Mouse (Mus musculus) ES-E14 (cell line): ENCODE measurements around the gene Pacrg. TPM values are rescaled to one million over a fixed set of nuclear protein-coding genes. Genes with fewer than 3 reads are reported as not detected.

Source experiments
- DNase-seq: peaks from one replicate; pipeline ENCODE4 v3.0.0-alpha.2; 2013; ENCODE audit warnings: low read depth, low spot score
- H3K27ac ChIP-seq: 2 replicates; pipeline ENCODE4 v1.5.1; 2012; ENCODE audit warnings: low read depth, mild to moderate bottlenecking, low read length, moderate library complexity, mixed read lengths; ENCODE audit not compliant: poor library complexity, insufficient read depth, severe bottlenecking
- H3K36me3 ChIP-seq: 2 replicates; pipeline ENCODE4 v1.6.1; 2012; ENCODE audit warnings: mild to moderate bottlenecking, low read length, moderate library complexity, mixed read lengths; ENCODE audit not compliant: control insufficient read depth, poor library complexity, insufficient read depth, severe bottlenecking
- H3K4me1 ChIP-seq, 2 experiments: fragments of 150-350 bp in 1 of 2; sonication (generic) in 1 of 2; 2 replicates each; pipeline ENCODE4 v1.6.1; 2012; ENCODE audit warnings: low read length in 2 of 2, mild to moderate bottlenecking in 1 of 2, mixed read lengths in 1 of 2; ENCODE audit not compliant: control insufficient read depth in 2 of 2, insufficient read depth in 2 of 2, poor library complexity in 1 of 2
- H3K4me3 ChIP-seq, 2 experiments: fragments of 150-350 bp in 1 of 2; sonication (generic) in 1 of 2; 2 replicates each; pipeline ENCODE4 v1.5.1; 2012; ENCODE audit warnings: low read length in 2 of 2, low read depth in 1 of 2, mild to moderate bottlenecking in 1 of 2, mixed read lengths in 1 of 2; ENCODE audit not compliant: insufficient read depth in 1 of 2, poor library complexity in 1 of 2, severe bottlenecking in 1 of 2
- H3K9ac ChIP-seq: 2 replicates; pipeline ENCODE4 v1.6.1; 2012; ENCODE audit warnings: low read depth, mild to moderate bottlenecking, low read length, mixed read lengths; ENCODE audit not compliant: poor library complexity, insufficient read depth, severe bottlenecking
- H3K9me3 ChIP-seq: fragments of 150-350 bp; sonication (generic); 2 replicates; pipeline ENCODE4 v1.6.1; 2012; ENCODE audit warnings: low read depth, mild to moderate bottlenecking, low read length; ENCODE audit not compliant: control insufficient read depth, insufficient read depth
- CHD2 ChIP-seq: IDR thresholded peaks from 2 replicates; pipeline ENCODE4 v1.6.1; 2014; ENCODE audit warnings: mild to moderate bottlenecking, low read depth, low read length, inconsistent platforms
- HCFC1 ChIP-seq: IDR thresholded peaks from 2 replicates; pipeline ENCODE4 v1.6.1; 2012; ENCODE audit warnings: low read length, inconsistent platforms, borderline replicate concordance; ENCODE audit not compliant: insufficient read depth
- MAFK ChIP-seq: IDR thresholded peaks from 2 replicates; pipeline ENCODE4 v1.6.1; 2014; ENCODE audit warnings: mild to moderate bottlenecking, low read depth, low read length, inconsistent platforms; ENCODE audit not compliant: insufficient read depth
- ZC3H11A ChIP-seq: IDR thresholded peaks from 2 replicates; pipeline ENCODE4 v1.6.1; 2012; ENCODE audit warnings: low read depth, mild to moderate bottlenecking, inconsistent platforms, low read length, borderline replicate concordance
- ZNF384 ChIP-seq: IDR thresholded peaks from 2 replicates; pipeline ENCODE4 v1.6.1; 2012; ENCODE audit warnings: low read depth, low read length, inconsistent platforms
- in situ Hi-C, 2 experiments: fragments of 600-800 bp; cut with MboI; formaldehyde crosslinking; loops; one replicate each; pipeline ENCODE4 v1.15.1; 2025; ENCODE audit warnings: low sequenced_read_pairs in 2 of 2, inconsistent platforms in 1 of 2; ENCODE audit not compliant: unreplicated experiment in 2 of 2
- total RNA-seq: library from RNA; depleted of rRNA; stranded (reverse); fragments of 300-350 nt; gene quantifications from 2 replicates; pipeline ENCODE4 v1.2.3, GENCODE M21; 2012

Gene Pacrg
- total RNA-seq, 1 experiment, result 0.27 TPM

DNA sequence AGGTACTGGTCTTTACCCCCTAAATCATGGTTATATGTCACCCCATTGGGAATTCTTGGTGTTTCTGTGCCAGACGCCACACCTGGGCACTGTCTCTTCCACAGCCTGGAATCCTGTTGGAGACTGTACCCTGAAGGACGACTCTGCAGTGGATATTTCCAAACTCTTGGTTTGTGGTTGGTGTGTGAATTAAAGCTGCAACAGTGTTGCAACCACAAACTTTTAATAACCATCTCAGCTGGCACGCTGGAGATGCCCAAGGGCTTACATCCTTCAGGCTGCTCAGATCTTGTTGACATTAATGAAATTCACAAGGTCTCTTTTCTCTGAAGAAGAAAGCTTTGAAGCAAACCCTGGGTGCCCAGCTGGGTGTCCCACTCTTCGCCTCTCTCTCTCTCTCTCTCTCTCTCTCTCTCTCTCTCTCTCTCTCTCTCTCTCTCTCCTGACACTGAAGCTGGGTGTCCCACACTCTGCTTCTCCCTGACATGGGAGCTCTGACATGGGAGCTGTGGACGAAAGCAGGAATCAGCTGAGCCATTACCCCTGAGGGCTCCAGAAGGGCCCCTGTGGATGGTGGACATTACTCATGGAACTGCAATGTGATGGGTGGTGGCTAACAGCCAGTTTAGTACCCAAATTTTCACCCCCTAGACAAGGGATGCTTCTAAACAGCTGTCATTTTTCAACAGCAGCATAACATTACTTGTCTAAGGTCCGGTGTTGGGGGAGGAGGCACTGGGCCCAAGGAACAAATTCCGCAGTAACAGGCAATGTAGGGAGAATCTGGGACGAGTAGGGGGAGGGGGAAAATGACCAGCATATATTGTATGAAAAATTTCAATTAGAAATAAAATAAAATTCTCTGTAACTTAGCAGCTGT lies 429.3 kb downstream of the Pacrg start:
- no peak overlapping the region for H3K4me3 ChIP-seq
- TF ChIP-seq HCFC1 (no peak), MAFK (no peak), CHD2 (no peak), ZNF384 (no peak), ZC3H11A (no peak)
- no peak for DNase-seq
- peaks cover 6 to 8% of the 10 kb centered on the region in 2 experiments; a peak in 3 of 4 replicates for H3K4me1 ChIP-seq
- no peaks in the 10 kb centered on the region for H3K36me3 ChIP-seq
- no peak overlapping the region for H3K27ac ChIP-seq
- H3K9ac ChIP-seq, result no peak overlapping the region
- in situ Hi-C loops, result no loop called here
- no peaks in the 10 kb centered on the region for H3K9me3 ChIP-seq

DNA sequence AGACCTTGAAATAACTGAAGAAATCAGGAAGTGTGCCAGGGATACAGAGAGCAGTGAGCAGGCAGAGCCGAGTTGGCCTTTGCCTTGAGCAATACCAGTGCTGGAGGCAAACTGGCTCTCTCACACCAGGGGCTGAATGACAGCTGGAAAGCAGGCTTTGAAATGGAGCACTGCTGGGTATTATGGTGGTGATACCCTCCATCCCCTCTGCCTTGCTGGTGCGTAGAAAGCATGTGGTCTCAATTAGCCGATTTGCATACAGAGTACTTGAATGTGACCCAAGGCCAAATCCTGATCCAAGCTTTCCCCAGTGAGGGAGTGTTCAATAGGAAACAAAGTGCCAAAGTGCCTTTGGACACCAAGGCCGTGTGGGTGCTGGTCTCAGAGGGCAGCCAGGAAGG lies 431.4 kb downstream of the Pacrg start:
- Histone ChIP-seq H3K27ac (no peak overlapping the region), H3K4me3 (no peak overlapping the region), H3K4me1 (peaks cover 6 to 8% of the 10 kb centered on the region in 2 experiments; a peak in 3 of 4 replicates), H3K36me3 (no peaks in the 10 kb centered on the region), H3K9ac (no peak overlapping the region), H3K9me3 (no peaks in the 10 kb centered on the region)
- in situ Hi-C loops, result no loop called here
- DNase-seq, result peak; percentile 46
- TF ChIP-seq HCFC1, result no peak
- no peak for TF ChIP-seq CHD2
- no peak for TF ChIP-seq ZNF384
- TF ChIP-seq ZC3H11A, result no peak
- TF ChIP-seq MAFK, result no peak

DNA sequence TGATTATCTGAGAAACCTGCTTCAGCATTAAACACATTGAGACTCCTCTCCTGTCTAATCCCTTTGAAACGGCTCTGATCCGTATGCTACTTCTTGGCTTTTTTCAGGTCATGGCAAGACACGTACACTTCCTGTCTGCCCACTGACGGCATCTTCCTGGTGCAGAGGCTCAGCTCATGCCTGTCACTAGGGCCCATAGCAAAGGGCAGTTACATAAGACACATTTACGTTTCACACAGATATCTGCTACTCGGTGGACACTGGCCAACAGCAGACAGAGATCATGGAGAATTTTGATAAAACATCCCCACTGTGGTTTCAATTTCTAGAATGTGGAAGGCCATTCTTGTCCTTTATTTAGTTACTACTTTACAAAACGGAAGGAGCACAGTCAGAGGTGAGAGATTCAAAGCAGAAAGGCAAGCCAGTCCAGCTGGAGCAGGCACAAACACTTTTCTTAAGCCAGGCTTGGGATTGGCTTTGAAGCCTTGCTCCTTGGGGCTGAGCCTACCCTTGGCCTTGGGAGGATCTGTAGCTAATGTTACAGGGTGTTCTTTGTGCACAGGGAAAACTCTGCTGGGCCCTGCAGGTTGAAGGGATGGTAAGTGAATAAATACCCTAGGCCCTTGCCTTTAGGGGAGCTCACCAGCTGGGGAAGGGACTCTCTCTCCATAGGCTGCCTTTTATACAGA lies 432.9 kb downstream of the Pacrg start:
- Histone ChIP-seq H3K9me3 (no peaks in the 10 kb centered on the region), H3K4me3 (no peak overlapping the region), H3K27ac (no peak overlapping the region), H3K9ac (no peak overlapping the region), H3K4me1 (peaks cover 6 to 8% of the 10 kb centered on the region in 2 experiments; a peak in 3 of 4 replicates), H3K36me3 (no peaks in the 10 kb centered on the region)
- TF ChIP-seq MAFK, result no peak
- TF ChIP-seq CHD2, result no peak
- TF ChIP-seq HCFC1, result no peak
- no peak for TF ChIP-seq ZNF384
- no peak for TF ChIP-seq ZC3H11A
- DNase-seq, result no peak
- in situ Hi-C loops, result no loop called here

- H3K27ac ChIP-seq, result no peak overlapping the region
- peaks cover 6 to 8% of the 10 kb centered on the region in 2 experiments; a peak in 3 of 4 replicates for H3K4me1 ChIP-seq
- no peaks in the 10 kb centered on the region for H3K9me3 ChIP-seq
- no peak overlapping the region for H3K4me3 ChIP-seq
- DNase-seq, result no peak
- no peak for TF ChIP-seq ZNF384
- no peak for TF ChIP-seq ZC3H11A
- TF ChIP-seq MAFK, result no peak
- TF ChIP-seq CHD2, result no peak
- no peak for TF ChIP-seq HCFC1
- H3K9ac ChIP-seq, result no peak overlapping the region
- H3K36me3 ChIP-seq, result no peaks in the 10 kb centered on the region
- in situ Hi-C loops, result no loop called here
Measured at GRCm38 (mm10) chr17:10406311-10406710, 433.8 kb downstream of the Pacrg start.
